8 mouse cellular contexts compared by ENCODE assay signal in genomic region chr5:135533431-135533830, GRCm38 (mm10). TPM values are rescaled to one million over a fixed set of nuclear protein-coding genes. Genes with fewer than 3 reads are reported as not detected.
DNase-seq lines count a peak whose midpoint lies in the region; ATAC-seq and TF ChIP-seq lines count a peak whose summit lies in the region.
"Had no signal": no experiment of that assay in that cellular context is flagged by ENCODE, and none has a peak within 500 bp of the region (broad histone marks: within the 10 kb centered on the region; RNA-seq: fewer than 3 reads in every experiment).

No protein-coding gene starts in this region.

- WGBS in heart, embryonic 15.5 days: 46% methylated on average over 10 of the region's 10 CpGs
- WGBS in lung, embryonic 15.5 days: 33% methylated on average over 10 of the region's 10 CpGs

- H3K9ac ChIP-seq in heart, embryonic 15.5 days: peak overlapping the region; percentile 13; the same call in 1 of the 2 replicates
- no peak overlapping the region for H3K9ac ChIP-seq in lung, embryonic 15.5 days

- H3K9me3 ChIP-seq in E14TG2a.4 (ENCODE audit: low read length): no peaks in the 10 kb centered on the region
- no peaks in the 10 kb centered on the region for H3K9me3 ChIP-seq in heart, embryonic 15.5 days (replicated peaks)
- H3K9me3 ChIP-seq in lung, embryonic 15.5 days: no peaks in the 10 kb centered on the region

- peak overlapping the region; percentile 69 for H3K27ac ChIP-seq in heart, embryonic 15.5 days
- H3K27ac ChIP-seq in lung, embryonic 15.5 days: peak overlapping the region; percentile 68

- H3K27me3 ChIP-seq in E14TG2a.4 (ENCODE audit: insufficient read depth, low read length): no peaks in the 10 kb centered on the region
- no peaks in the 10 kb centered on the region for H3K27me3 ChIP-seq in heart, embryonic 15.5 days
- H3K27me3 ChIP-seq in lung, embryonic 15.5 days: no peaks in the 10 kb centered on the region

- ATAC-seq in heart, embryonic 15.5 days (replicated peaks; ENCODE audit: insufficient number of reproducible peaks, insufficient read depth, low FRiP score, low read depth): 0 out of 2 replicates have a peak, but pooled peaks have one; percentile 40
- peak; percentile 68 for ATAC-seq in lung, embryonic 15.5 days (ENCODE audit: borderline replicate concordance, extremely low read depth, low FRiP score, low TSS enrichment)
- ATAC-seq in activated CD4-positive, CD25-positive, alpha-beta regulatory T cell, adult 4 months: no peak

- DNase-seq in adrenal gland, adult 8-10 months: peak; percentile 40
- no peak for DNase-seq in spleen, postnatal 14 days (ENCODE audit: low spot score in 2 of 2)
- DNase-seq in cerebellum, adult 11-12 months: no peak

- H3K4me1 ChIP-seq in E14TG2a.4 (replicated peaks; ENCODE audit: low read depth, low read length): peaks cover 34% of the 10 kb centered on the region
- peaks cover 16% of the 10 kb centered on the region for H3K4me1 ChIP-seq in heart, embryonic 15.5 days (replicated peaks)
- peaks cover 10% of the 10 kb centered on the region for H3K4me1 ChIP-seq in lung, embryonic 15.5 days

- H3K36me3 ChIP-seq in E14TG2a.4 (ENCODE audit: insufficient read depth, low read length): no peaks in the 10 kb centered on the region
- no peaks in the 10 kb centered on the region; the same call in 1 of the 2 replicates for H3K36me3 ChIP-seq in heart, embryonic 15.5 days
- no peaks in the 10 kb centered on the region for H3K36me3 ChIP-seq in lung, embryonic 15.5 days

- H3K4me3 ChIP-seq in E14TG2a.4 (replicated peaks; ENCODE audit: low read length): peak overlapping the region; percentile 30
- no peak overlapping the region for H3K4me3 ChIP-seq in heart, embryonic 15.5 days
- H3K4me3 ChIP-seq in lung, embryonic 15.5 days: no peak overlapping the region

- TF ChIP-seq CTCF in E14TG2a.4 (conservative IDR thresholded peaks at IDR 0.05; ENCODE audit: low read length): no peak

- peak overlapping the region; percentile 16; the same call in 1 of the 2 replicates for H3K4me2 ChIP-seq in heart, embryonic 15.5 days
- H3K4me2 ChIP-seq in lung, embryonic 15.5 days: no peak overlapping the region

RNA-seq across cellular contexts. Expression of gene Hip1, which starts 11.5 kb away (rescaled TPM):
- 10 to 100 TPM; 18.9 to 39.9 (median 33.1) TPM for total RNA-seq in adrenal gland, adult 8-10 months (2022)
- 20.6 and 25.7 TPM in 2 replicates for polyA plus RNA-seq in heart, embryonic 15.5 days (2015; fragmentation: Nextera tagmentation; extraction: Ambion mirVana)
- polyA plus RNA-seq in lung, embryonic 15.5 days (2015; fragmentation: Nextera tagmentation; extraction: Ambion mirVana): 30.6 and 33.7 TPM in 2 replicates
- 1 to 10 TPM; 8.6 to 8.7 TPM for polyA plus RNA-seq in activated CD4-positive, CD25-positive, alpha-beta regulatory T cell, adult 4 months (2017; shearing (Covaris generic))

RNA-seq across cellular contexts. Expression of gene Ccl26, which starts 29.9 kb away (rescaled TPM):
- total RNA-seq in adrenal gland, adult 8-10 months (2022): not detected
- not detected in 2 replicates for polyA plus RNA-seq in heart, embryonic 15.5 days (2015; fragmentation: Nextera tagmentation; extraction: Ambion mirVana)
- polyA plus RNA-seq in lung, embryonic 15.5 days (2015; fragmentation: Nextera tagmentation; extraction: Ambion mirVana): not detected in 2 replicates
- polyA plus RNA-seq in activated CD4-positive, CD25-positive, alpha-beta regulatory T cell, adult 4 months (2017; shearing (Covaris generic)): not detected
- total RNA-seq: hematopoietic stem cell, adult 5-6 weeks had no signal

RNA-seq across cellular contexts. Expression of gene Ccl24, which starts 39.4 kb away (rescaled TPM):
- total RNA-seq in adrenal gland, adult 8-10 months (2022): 1 to 10 TPM in 1 of 4 experiments, under 1 TPM in 2, not detected in 1; 0.55 to 2.0 (median 0.71) TPM
- 2.0 and 3.0 TPM in 2 replicates for polyA plus RNA-seq in heart, embryonic 15.5 days (2015; fragmentation: Nextera tagmentation; extraction: Ambion mirVana)
- 1.9 and 4.0 TPM in 2 replicates for polyA plus RNA-seq in lung, embryonic 15.5 days (2015; fragmentation: Nextera tagmentation; extraction: Ambion mirVana)
- polyA plus RNA-seq in activated CD4-positive, CD25-positive, alpha-beta regulatory T cell, adult 4 months (2017; shearing (Covaris generic)): not detected
- total RNA-seq: hematopoietic stem cell, adult 5-6 weeks had no signal
